Mouse (Mus musculus) ES-E14 (cell line): ENCODE data around the gene Tex11. TPM values are rescaled to one million over a fixed set of nuclear protein-coding genes. Genes with fewer than 3 reads are reported as not detected.

Experiments
- DNase-seq: peaks from one replicate; pipeline ENCODE4 v3.0.0-alpha.2; 2013; ENCODE audit warnings: low read depth, low spot score
- H3K27ac ChIP-seq: 2 replicates; pipeline ENCODE4 v1.5.1; 2012; ENCODE audit warnings: low read depth, mild to moderate bottlenecking, low read length, moderate library complexity, mixed read lengths; ENCODE audit not compliant: poor library complexity, insufficient read depth, severe bottlenecking
- H3K36me3 ChIP-seq: 2 replicates; pipeline ENCODE4 v1.6.1; 2012; ENCODE audit warnings: mild to moderate bottlenecking, low read length, moderate library complexity, mixed read lengths; ENCODE audit not compliant: control insufficient read depth, poor library complexity, insufficient read depth, severe bottlenecking
- H3K4me1 ChIP-seq, 2 experiments: fragments of 150-350 bp in 1 of 2; sonication (generic) in 1 of 2; 2 replicates each; pipeline ENCODE4 v1.6.1; 2012; ENCODE audit warnings: low read length in 2 of 2, mild to moderate bottlenecking in 1 of 2, mixed read lengths in 1 of 2; ENCODE audit not compliant: control insufficient read depth in 2 of 2, insufficient read depth in 2 of 2, poor library complexity in 1 of 2
- H3K4me3 ChIP-seq, 2 experiments: fragments of 150-350 bp in 1 of 2; sonication (generic) in 1 of 2; 2 replicates each; pipeline ENCODE4 v1.5.1; 2012; ENCODE audit warnings: low read length in 2 of 2, low read depth in 1 of 2, mild to moderate bottlenecking in 1 of 2, mixed read lengths in 1 of 2; ENCODE audit not compliant: insufficient read depth in 1 of 2, poor library complexity in 1 of 2, severe bottlenecking in 1 of 2
- H3K9ac ChIP-seq: 2 replicates; pipeline ENCODE4 v1.6.1; 2012; ENCODE audit warnings: low read depth, mild to moderate bottlenecking, low read length, mixed read lengths; ENCODE audit not compliant: poor library complexity, insufficient read depth, severe bottlenecking
- H3K9me3 ChIP-seq: fragments of 150-350 bp; sonication (generic); 2 replicates; pipeline ENCODE4 v1.6.1; 2012; ENCODE audit warnings: low read depth, mild to moderate bottlenecking, low read length; ENCODE audit not compliant: control insufficient read depth, insufficient read depth
- CHD2 ChIP-seq: IDR thresholded peaks from 2 replicates; pipeline ENCODE4 v1.6.1; 2014; ENCODE audit warnings: mild to moderate bottlenecking, low read depth, low read length, inconsistent platforms
- HCFC1 ChIP-seq: IDR thresholded peaks from 2 replicates; pipeline ENCODE4 v1.6.1; 2012; ENCODE audit warnings: low read length, inconsistent platforms, borderline replicate concordance; ENCODE audit not compliant: insufficient read depth
- MAFK ChIP-seq: IDR thresholded peaks from 2 replicates; pipeline ENCODE4 v1.6.1; 2014; ENCODE audit warnings: mild to moderate bottlenecking, low read depth, low read length, inconsistent platforms; ENCODE audit not compliant: insufficient read depth
- ZC3H11A ChIP-seq: IDR thresholded peaks from 2 replicates; pipeline ENCODE4 v1.6.1; 2012; ENCODE audit warnings: low read depth, mild to moderate bottlenecking, inconsistent platforms, low read length, borderline replicate concordance
- ZNF384 ChIP-seq: IDR thresholded peaks from 2 replicates; pipeline ENCODE4 v1.6.1; 2012; ENCODE audit warnings: low read depth, low read length, inconsistent platforms
- in situ Hi-C, 2 experiments: fragments of 600-800 bp; cut with MboI; formaldehyde crosslinking; loops; one replicate each; pipeline ENCODE4 v1.15.1; 2025; ENCODE audit warnings: low sequenced_read_pairs in 2 of 2, inconsistent platforms in 1 of 2; ENCODE audit not compliant: unreplicated experiment in 2 of 2
- total RNA-seq: library from RNA; depleted of rRNA; stranded (reverse); fragments of 300-350 nt; gene quantifications from 2 replicates; pipeline ENCODE4 v1.2.3, GENCODE M21; 2012

Gene Tex11
- total RNA-seq, 1 experiment = 6.5 TPM

DNA sequence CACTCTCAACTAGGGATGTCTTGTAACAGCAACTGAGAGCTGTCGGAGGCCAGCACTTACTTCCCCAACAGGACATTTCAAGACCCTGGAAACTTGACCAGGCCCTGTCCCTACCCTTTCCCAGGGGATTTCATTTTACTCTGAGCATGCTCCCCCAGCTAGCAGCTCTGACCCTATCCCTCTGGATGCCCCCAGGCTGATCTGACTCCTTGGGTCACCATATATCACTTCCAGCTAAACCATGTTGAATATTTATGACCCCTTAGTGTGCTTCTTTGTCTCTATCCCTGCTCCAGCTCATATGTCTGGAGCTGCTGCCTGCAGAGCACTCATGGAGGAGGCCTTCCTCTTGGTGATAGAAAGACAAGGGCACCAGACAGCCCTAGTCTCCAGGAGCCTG, 238.3 kb downstream of the Tex11 start:
- no peak for DNase-seq
- peaks cover 0 to 5% of the 10 kb centered on the region in 2 experiments; a peak in 1 of 4 replicates for H3K4me1 ChIP-seq
- H3K9ac ChIP-seq = no peak overlapping the region
- no peak overlapping the region for H3K27ac ChIP-seq
- H3K36me3 ChIP-seq = peaks cover 3% of the 10 kb centered on the region
- no peak overlapping the region for H3K4me3 ChIP-seq
- H3K9me3 ChIP-seq = no peaks in the 10 kb centered on the region
- in situ Hi-C loops = no loop called here
- TF ChIP-seq CHD2 = no peak
- no peak for TF ChIP-seq HCFC1
- TF ChIP-seq MAFK = no peak
- no peak for TF ChIP-seq ZC3H11A
- no peak for TF ChIP-seq ZNF384

DNA sequence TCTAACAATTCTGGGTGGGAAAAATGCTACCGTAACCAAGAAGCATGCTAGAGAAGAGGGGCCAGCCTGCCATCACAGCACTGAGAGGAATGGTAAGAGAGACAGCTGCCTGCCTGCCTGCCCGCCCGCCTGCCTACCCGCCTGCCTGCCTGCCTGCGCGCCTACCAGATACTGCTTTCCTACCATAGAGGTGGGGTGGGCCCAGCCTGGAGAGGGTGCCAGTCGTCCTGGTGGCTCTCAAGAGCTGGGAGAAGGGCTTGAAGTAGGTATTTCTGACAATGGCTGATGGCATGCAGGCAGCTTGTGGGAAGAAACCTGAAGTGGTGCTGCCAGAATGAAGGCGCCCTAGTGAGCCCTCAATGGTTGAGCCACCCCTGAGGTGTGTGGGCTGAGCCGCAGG, 240.8 kb downstream of the Tex11 start:
- peaks cover 8% of the 10 kb centered on the region for H3K36me3 ChIP-seq
- in situ Hi-C loops = no loop called here
- TF ChIP-seq HCFC1 = no peak
- no peak for TF ChIP-seq MAFK
- TF ChIP-seq ZC3H11A = no peak
- TF ChIP-seq ZNF384 = no peak
- no peak for TF ChIP-seq CHD2
- H3K4me1 ChIP-seq = peaks cover 0 to 5% of the 10 kb centered on the region in 2 experiments; a peak in 1 of 4 replicates
- no peaks in the 10 kb centered on the region for H3K9me3 ChIP-seq
- no peak overlapping the region for H3K4me3 ChIP-seq
- no peak overlapping the region for H3K9ac ChIP-seq
- no peak for DNase-seq
- no peak overlapping the region for H3K27ac ChIP-seq

DNA sequence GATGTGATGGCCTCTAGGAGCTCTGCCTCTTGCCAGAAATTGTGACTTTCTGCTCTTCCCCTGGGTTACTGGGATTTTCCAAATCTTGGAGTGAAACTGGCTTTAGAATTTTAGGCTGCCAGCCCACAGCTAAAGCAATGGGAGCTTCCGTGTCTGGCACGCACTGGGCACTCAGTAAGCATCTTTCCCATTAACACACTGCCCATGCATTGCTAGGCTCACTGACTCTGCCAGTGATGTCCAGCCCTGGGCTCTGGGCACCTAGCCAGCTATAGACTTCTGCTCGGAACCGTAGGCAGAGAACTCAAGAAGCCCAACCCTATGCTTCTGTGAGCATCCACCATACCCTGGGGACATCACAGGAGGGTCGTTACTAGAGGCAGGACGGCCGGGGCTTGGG, 243.7 kb downstream of the Tex11 start:
- no peak overlapping the region for H3K27ac ChIP-seq
- TF ChIP-seq MAFK = no peak
- no peak for TF ChIP-seq ZNF384
- TF ChIP-seq CHD2 = no peak
- TF ChIP-seq HCFC1 = no peak
- no peak for TF ChIP-seq ZC3H11A
- no peak overlapping the region for H3K9ac ChIP-seq
- no peaks in the 10 kb centered on the region for H3K9me3 ChIP-seq
- in situ Hi-C loops = no loop called here
- peaks cover 11% of the 10 kb centered on the region for H3K36me3 ChIP-seq
- no peak overlapping the region for H3K4me3 ChIP-seq
- peaks cover 0 to 3% of the 10 kb centered on the region in 2 experiments; a peak in 1 of 4 replicates for H3K4me1 ChIP-seq
- DNase-seq = no peak

DNA sequence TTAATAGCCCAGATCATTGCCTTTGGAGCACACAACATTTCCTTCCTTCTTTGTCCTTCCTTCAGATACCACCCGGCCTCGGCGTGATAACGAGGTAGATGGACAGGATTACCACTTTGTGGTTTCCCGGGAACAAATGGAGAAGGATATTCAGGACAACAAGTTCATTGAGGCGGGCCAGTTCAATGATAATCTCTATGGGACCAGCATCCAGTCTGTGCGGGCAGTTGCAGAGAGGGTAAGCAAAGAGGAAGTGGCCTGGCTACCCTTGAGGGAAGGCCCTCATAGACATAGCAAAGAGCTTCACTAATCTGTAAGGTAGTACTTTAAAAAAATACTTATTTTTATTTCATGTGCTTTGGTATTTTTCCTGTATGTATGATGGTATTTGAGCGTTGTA, 245.3 kb downstream of the Tex11 start:
- Histone ChIP-seq H3K27ac (no peak overlapping the region), H3K4me3 (no peak overlapping the region), H3K9me3 (no peaks in the 10 kb centered on the region), H3K9ac (no peak overlapping the region), H3K4me1 (no peaks in the 10 kb centered on the region; a peak in 1 of 4 replicates), H3K36me3 (peaks cover 11% of the 10 kb centered on the region)
- DNase-seq = no peak
- in situ Hi-C loops = no loop called here
- TF ChIP-seq ZNF384 (no peak), ZC3H11A (no peak), CHD2 (no peak), HCFC1 (no peak), MAFK (no peak)

DNA sequence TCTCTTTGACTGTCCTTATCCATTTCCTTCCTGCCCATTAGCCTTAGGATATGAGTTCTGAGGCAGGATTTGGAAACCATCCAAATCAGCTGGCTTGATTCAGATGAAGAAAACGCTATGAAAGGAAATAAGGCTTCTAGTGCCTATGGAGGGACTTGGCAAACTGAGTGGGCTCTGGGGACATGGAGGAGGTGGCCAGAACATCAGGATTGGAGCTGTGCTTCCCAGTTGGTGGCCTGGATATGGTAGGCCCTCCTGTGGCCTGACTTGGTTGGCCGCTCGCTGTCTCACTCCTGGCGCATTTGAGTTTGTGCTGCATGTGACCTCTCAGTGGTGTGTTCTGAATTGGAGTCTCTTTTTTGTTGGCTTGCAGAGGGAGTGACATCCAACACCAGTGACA, 248.3 kb downstream of the Tex11 start:
- Histone ChIP-seq H3K36me3 (peaks cover 18% of the 10 kb centered on the region), H3K27ac (no peak overlapping the region), H3K4me3 (no peak overlapping the region), H3K9ac (no peak overlapping the region), H3K4me1 (no peaks in the 10 kb centered on the region), H3K9me3 (no peaks in the 10 kb centered on the region)
- DNase-seq = no peak
- in situ Hi-C loops = no loop called here
- TF ChIP-seq ZC3H11A (no peak), ZNF384 (no peak), CHD2 (no peak), HCFC1 (no peak), MAFK (no peak)
